In the genomic region with DNA sequence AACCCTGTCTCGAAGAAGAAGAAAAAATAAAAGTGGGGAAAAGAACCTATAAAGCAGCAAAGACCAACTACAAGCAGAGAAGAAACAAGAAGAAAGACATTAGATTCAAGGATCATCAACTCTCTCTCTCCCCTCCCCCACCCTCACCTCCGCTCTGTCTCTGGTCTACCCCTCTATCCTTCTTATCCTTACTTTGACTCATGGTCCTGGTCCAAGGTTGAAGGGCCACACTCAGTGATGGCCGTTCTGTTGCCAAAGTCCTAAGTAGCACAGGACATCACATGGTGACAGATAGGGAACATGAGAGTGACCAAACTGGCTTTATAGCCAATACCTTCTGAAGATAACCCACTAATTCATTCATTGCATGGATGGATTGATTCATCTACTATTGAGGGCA, we compare ENCODE assay signal across 26 mouse cellular contexts. TPM values are rescaled to one million over a fixed set of nuclear protein-coding genes. Genes with fewer than 3 reads are reported as not detected.
"Had no signal": no experiment of that assay in that cellular context is flagged by ENCODE, and none has a peak within 500 bp of the region (broad histone marks: within the 10 kb centered on the region; RNA-seq: fewer than 3 reads in every experiment).

No protein-coding gene starts in this region.

- H3K9ac ChIP-seq: heart, embryonic 12.5 days; hindbrain, embryonic 12.5 days; hindbrain, embryonic 14.5 days; limb, embryonic 13.5 days; limb, embryonic 15.5 days; liver, embryonic 12.5 days; liver, embryonic 14.5 days had no signal

- ATAC-seq: hindbrain, embryonic 16.5 days; inflammation-experienced regulatory T-cells, adult 6 months; intestine, embryonic 16.5 days; liver, embryonic 12.5 days had no signal

- H3K4me3 ChIP-seq: gastrocnemius, adult 2 months; heart, adult 2 months; heart, embryonic 10.5 days; heart, embryonic 12.5 days; hindbrain, embryonic 10.5 days; hindbrain, embryonic 12.5 days; limb, embryonic 13.5 days; limb, embryonic 15.5 days; liver, embryonic 12.5 days had no signal

- H3K27me3 ChIP-seq: heart, embryonic 12.5 days; limb, embryonic 13.5 days; limb, embryonic 15.5 days had no signal

- H3K36me3 ChIP-seq: heart, embryonic 10.5 days; heart, embryonic 12.5 days; hindbrain, embryonic 10.5 days; hindbrain, embryonic 12.5 days; limb, embryonic 13.5 days; liver, embryonic 12.5 days had no signal

- H3K4me2 ChIP-seq: heart, embryonic 12.5 days; hindbrain, embryonic 12.5 days; hindbrain, embryonic 14.5 days; limb, embryonic 13.5 days; limb, embryonic 15.5 days; liver, embryonic 12.5 days had no signal

- H3K9me3 ChIP-seq: heart, embryonic 10.5 days; hindbrain, embryonic 10.5 days; hindbrain, embryonic 12.5 days; limb, embryonic 13.5 days; limb, embryonic 15.5 days; liver, embryonic 12.5 days had no signal

- DNase-seq: gastrocnemius, adult 2 months; gastrocnemius, postnatal 10 days; gastrocnemius, postnatal 25 days; heart, adult 2 months; heart, postnatal 10 days; heart, postnatal 4 days; kidney, adult 18-20 months; kidney, adult 8-10 months; kidney, postnatal 10 days; kidney, postnatal 36 days; layer of hippocampus, adult 9-11 months; layer of hippocampus, postnatal 36 days; left cerebral cortex, postnatal 4 days had no signal

- H3K27ac ChIP-seq: heart, adult 2 months; heart, embryonic 10.5 days; hindbrain, embryonic 10.5 days; hindbrain, embryonic 12.5 days; hindbrain, embryonic 14.5 days; limb, embryonic 13.5 days; limb, embryonic 15.5 days; liver, embryonic 12.5 days; liver, embryonic 14.5 days had no signal

RNA-seq across cellular contexts. Expression of a gene that starts 1.5 kb away (rescaled TPM):
- polyA plus RNA-seq: inflammation-experienced regulatory T-cells, adult 6 months had no signal

RNA-seq across cellular contexts. Expression of a gene that starts 1.7 kb away (rescaled TPM):
- polyA plus RNA-seq: inflammation-experienced regulatory T-cells, adult 6 months had no signal

RNA-seq across cellular contexts. Expression of a gene that starts 11.8 kb away (rescaled TPM):
- polyA plus RNA-seq: inflammation-experienced regulatory T-cells, adult 6 months; limb, embryonic 11.5 days had no signal
